Mouse (Mus musculus): Measurements from ENCODE around the gene Clcn1.

Clcn1 gene

GRCm38 (mm10) chr6:42350021-42350967, 63.8 kb downstream of the Clcn1 start:
- peak; percentile 31 to 37 for DNase-seq (ENCODE audit: low spot score in 2 of 2)

GRCm38 (mm10) chr6:42350968-42351775, 64.7 kb downstream of the Clcn1 start:
- DNase-seq (ENCODE audit: low spot score in 2 of 2) = no peak

GRCm38 (mm10) chr6:42351776-42352485, 65.4 kb downstream of the Clcn1 start:
- DNase-seq (ENCODE audit: low spot score in 2 of 2) = peak in 1 of 2 experiments; percentile 32

GRCm38 (mm10) chr6:42352486-42352846, 66.0 kb downstream of the Clcn1 start:
- DNase-seq (ENCODE audit: low spot score in 2 of 2) = no peak

- peak in 1 of 2 experiments; percentile 37 for DNase-seq (ENCODE audit: low spot score in 2 of 2)
Measured at GRCm38 (mm10) chr6:42353180-42353579, 66.7 kb downstream of the Clcn1 start.

- no peak for DNase-seq (ENCODE audit: low spot score in 2 of 2)
Measured at GRCm38 (mm10) chr6:42354076-42355019, 67.9 kb downstream of the Clcn1 start.

GRCm38 (mm10) chr6:42355366-42355765, 68.9 kb downstream of the Clcn1 start:
- DNase-seq (ENCODE audit: low spot score in 2 of 2) = no peak

GRCm38 (mm10) chr6:42355794-42356600, 69.5 kb downstream of the Clcn1 start:
- DNase-seq (ENCODE audit: low spot score in 2 of 2) = no peak

GRCm38 (mm10) chr6:42356913-42357312, 70.4 kb downstream of the Clcn1 start:
- DNase-seq (ENCODE audit: low spot score in 2 of 2) = no peak

GRCm38 (mm10) chr6:42357901-42358300, 71.4 kb downstream of the Clcn1 start:
- DNase-seq (ENCODE audit: low spot score in 2 of 2) = no peak

GRCm38 (mm10) chr6:42358901-42359300, 72.4 kb downstream of the Clcn1 start:
- DNase-seq (ENCODE audit: low spot score in 2 of 2) = no peak

- DNase-seq (ENCODE audit: low spot score in 2 of 2) = no peak
Measured at GRCm38 (mm10) chr6:42359364-42360147, 73.1 kb downstream of the Clcn1 start.

GRCm38 (mm10) chr6:42360231-42360840, 73.9 kb downstream of the Clcn1 start:
- no peak for DNase-seq (ENCODE audit: low spot score in 2 of 2)

- DNase-seq (ENCODE audit: low spot score in 2 of 2) = no peak
Measured at GRCm38 (mm10) chr6:42361041-42361895, 74.8 kb downstream of the Clcn1 start.

GRCm38 (mm10) chr6:42362074-42362473, 75.6 kb downstream of the Clcn1 start:
- DNase-seq (ENCODE audit: low spot score in 2 of 2) = no peak

GRCm38 (mm10) chr6:42362497-42362896, 76.0 kb downstream of the Clcn1 start:
- no peak for DNase-seq (ENCODE audit: low spot score in 2 of 2)

- no peak for DNase-seq (ENCODE audit: low spot score in 2 of 2)
Measured at GRCm38 (mm10) chr6:42362974-42363373, 76.5 kb downstream of the Clcn1 start.

GRCm38 (mm10) chr6:42364066-42364465, 77.6 kb downstream of the Clcn1 start:
- DNase-seq (ENCODE audit: low spot score in 2 of 2) = no peak
